Mouse (Mus musculus) gastrocnemius, postnatal 25 days (tissue): Measurements from ENCODE around the gene Opa3. TPM values are rescaled to one million over a fixed set of nuclear protein-coding genes. Genes with fewer than 3 reads are reported as not detected.
A peak's percentile ranks its signal among the peaks of the same experiment; 100 is the strongest.

Source experiments
- DNase-seq: peaks from one replicate; pipeline ENCODE4 v3.0.0; 2022
- long read RNA-seq, 2 experiments: library from polyadenylated mRNA; stranded (forward); transcript quantifications; one replicate each; pipeline ENCODE4 v2.0.0; 2021
- total RNA-seq, 2 experiments: library from RNA; stranded (reverse); gene quantifications; 1 replicate in 1 of 2; 2 replicates in 1 of 2; pipeline ENCODE4 v1.2.3; 2021

Opa3 gene
- total RNA-seq: 10 to 100 TPM; 39.4 to 41.3 TPM
- long read RNA-seq, experiment 1, transcript Opa3-201 (2 exons, 3,366 nt): major isoform, 28 of 39 reads
- long read RNA-seq, experiment 1, partial matches to known transcripts: 10 of 39 reads
- long read RNA-seq, experiment 1, other reads (novel, unspliced or antisense): 1 of 39 reads
- long read RNA-seq, experiment 2, transcript Opa3-201 (2 exons, 3,366 nt): major isoform, 56 of 65 reads
- long read RNA-seq, experiment 2, partial matches to known transcripts: 7 of 65 reads
- long read RNA-seq, experiment 2, other reads (novel, unspliced or antisense): 1 of 65 reads

DNA sequence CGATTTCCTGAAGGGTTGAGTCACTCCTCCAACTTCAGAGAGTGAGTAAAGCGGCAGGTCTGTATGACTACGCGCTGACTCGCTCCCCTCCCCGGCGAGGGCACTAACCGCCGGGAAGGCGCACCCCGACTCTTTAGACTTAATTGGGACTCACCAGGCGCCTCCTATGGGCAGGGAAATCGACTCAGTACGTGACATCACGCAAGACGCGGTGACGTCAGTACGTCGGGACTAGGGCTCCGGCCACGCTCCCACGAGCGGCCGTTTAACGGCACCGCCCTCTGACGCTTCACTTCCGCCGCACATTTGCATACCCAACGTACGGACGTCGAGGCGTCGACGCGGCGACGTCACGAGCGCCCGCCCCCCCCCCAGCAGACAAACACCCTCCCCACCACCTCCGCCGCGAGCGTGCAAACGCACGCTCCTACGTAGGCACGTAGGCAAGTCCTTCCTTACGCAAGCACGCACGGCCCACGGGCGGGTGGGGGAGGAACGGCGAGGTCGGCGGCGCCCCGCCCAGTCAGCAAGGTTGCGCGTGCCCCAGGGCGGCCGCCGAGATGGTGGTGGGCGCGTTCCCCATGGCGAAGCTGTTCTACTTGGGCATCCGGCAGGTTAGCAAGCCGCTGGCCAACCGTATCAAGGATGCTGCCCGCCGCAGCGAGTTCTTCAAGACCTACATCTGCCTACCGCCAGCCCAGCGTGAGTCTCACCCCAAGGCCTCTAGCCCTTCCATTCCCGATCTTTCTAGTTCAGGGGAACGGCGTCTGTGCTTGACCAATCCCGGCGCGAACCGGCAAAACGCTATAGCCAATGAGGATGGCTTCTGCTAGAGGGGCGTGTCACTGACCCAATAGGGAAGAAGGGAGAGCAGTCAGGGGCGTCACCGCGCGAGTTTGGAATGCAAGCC lies at the start of gene Opa3:
Gene Opa3, plus strand, starts transcription at position 452 of the 910 bp plus-strand sequence.
- peak; percentile 99 for DNase-seq

DNA sequence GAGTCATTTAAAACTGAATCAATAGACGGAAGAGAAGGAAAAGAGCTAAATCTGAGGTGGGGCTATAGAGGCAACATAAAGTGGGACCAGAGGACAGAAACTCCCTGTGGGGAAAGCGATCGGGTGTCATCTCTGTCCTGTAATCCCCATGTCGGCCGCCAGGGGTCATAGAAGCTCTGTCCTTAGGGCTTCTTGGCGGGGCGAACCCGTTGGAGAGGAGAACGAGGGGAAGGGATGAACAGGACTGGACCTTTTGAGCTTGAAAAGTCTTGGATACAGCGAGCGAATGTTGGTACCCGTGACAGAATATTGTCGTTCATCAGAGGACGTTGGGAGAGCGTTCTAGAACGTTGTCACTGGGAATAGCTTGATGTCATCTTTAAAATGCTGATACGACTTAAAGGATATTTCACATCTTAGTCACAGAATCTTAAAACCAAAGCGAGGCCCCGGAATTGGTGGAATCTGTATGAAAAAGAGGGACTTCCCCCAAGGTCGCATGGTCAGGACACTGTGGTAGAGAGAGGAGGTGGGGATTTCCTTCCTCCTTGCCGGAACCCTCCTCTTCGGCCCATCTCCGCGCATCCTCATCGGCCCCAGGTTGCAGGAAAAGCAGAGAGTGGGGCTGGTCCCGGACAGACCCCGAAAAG lies 49.6 kb upstream of the Opa3 start:
- no peak for DNase-seq

DNA sequence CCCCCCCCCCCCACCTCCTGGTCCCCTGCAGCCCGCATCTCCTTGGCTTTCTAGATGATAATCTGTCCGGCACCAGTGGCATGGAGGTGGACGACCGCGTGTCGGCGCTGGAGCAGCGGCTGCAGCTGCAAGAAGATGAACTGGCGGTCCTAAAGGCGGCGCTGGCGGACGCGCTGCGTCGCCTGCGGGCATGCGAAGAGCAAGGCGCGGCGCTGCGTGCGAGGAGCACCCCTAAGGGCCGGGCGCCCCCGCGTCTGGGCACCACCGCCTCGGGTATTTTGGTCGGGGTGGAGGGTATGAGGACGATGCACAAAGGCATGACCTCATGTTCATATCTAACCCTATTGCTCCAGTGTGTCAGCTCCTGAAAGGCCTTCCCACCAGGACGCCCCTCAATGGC lies 49.0 kb upstream of the Opa3 start:
- DNase-seq: peak; percentile 49

DNA sequence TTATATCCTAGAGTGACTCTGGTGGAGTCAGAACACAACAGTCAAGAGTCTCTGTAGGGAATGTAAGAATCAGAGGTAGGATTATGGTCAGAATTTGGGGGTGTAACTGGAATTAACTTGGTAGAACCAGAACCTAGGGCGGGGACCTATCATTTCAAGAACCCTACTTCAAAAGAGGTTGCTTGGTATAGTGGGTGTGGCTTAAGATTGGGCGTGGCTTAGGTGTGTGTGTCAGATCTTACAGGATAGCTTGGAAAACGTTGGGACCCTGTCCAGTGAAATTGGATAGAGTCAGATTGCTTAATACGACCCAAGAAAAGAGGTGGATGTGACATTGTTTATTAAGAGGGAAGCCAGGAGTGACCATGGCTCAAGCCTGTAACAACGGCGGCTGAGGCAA lies 48.2 kb upstream of the Opa3 start:
- no peak for DNase-seq

DNA sequence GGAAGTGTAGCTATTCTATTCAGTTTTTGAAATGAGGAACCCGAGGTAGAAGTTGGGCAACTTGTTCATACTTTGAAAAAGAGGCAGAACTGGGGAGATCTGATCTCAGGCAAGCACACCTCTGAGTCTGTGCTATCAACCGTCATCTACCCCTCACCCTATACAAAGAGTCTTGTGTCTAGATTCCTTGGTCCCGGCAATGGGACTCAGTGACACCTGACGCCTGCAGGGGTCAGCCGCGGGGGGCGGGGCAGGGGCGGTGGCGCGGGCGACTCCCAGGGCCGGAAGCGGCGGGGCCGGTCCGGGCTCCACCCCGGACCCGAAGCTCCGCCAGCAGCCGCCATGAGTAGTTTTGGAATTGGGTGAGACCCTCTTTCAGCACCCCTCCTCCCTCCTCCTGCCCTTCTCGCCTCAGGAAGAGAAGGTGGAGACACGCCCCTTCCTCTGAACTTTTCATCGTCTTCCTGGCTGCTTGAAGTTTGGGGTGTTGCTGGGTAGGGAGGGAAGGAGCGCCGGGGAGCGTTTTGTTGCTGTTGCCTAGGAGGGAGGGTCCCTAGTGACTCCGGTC lies 47.2 kb upstream of the Opa3 start:
- peak; percentile 42 for DNase-seq

DNA sequence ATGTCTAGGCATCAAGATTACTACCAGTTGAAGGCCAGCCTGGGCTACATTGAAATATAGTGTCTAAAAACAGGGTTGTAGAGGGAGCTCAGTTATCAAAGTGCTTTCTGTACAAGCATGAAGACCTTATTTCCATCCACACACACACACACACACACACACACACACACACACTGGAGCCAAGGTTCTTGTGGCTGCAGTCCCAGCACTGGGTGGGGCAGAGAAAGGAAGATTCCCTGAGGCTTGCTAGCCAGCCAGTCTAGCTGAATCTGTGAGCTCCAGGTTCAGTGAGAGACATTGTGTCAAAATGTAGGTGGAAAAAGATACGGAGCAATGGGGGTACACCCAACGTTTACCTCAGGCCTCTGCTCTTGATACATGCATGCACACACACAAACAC lies 43.9 kb upstream of the Opa3 start:
- DNase-seq: peak; percentile 31

DNA sequence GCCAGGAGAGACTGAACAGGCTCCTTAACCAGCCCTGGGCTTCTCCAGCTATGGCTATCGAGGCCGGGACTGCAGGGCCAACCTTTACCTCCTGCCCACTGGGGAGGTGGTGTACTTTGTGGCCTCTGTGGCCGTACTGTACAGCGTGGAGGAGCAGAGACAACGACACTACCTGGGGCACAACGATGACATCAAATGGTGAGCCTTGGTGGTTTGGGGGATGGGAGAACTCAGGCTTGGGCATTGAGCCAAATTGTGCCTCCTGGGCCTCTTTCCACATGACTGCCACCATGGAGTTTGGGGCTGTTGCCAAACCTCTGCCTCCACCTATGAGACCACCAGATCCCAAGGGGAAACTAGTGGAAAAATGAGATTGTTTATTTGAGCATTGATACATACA lies 43.4 kb upstream of the Opa3 start:
- DNase-seq: no peak

DNA sequence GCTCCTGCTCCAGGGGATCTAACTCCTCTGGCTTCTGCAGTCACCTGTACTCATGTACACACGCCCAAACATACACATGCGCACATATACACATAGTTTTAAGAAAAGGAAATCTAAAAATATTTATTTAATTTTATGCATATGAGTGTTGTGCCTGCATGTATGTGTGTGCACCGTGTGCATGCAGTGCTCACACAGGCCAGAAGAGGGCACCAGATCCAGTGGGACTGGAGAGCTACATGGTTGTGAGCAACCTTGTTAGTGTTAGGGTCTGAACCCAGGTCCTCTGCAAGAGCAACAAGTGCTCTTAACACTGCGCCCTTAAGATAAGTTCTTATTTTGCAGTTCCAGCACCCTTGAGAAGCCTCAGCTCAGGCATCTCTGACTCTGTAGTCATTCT lies 33.5 kb upstream of the Opa3 start:
- DNase-seq: no peak

DNA sequence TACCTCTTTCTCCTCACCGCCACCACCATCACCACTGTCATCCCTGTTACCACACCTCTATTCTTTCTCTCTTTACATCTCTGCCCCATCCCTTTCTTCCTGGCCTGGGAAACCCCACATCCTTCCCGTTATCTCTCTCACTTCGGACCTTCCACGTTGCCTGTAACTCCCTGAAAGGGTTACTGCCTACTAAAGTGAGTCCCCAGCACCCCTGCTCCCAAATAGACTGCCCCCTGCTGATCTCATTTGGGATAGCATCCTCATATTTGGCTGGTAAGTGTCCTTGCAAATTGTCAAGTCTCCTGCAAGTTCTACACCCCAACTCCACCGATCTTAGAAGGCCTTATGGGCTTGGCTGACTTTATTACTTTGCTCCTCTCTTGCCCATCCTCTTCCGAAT lies 31.5 kb upstream of the Opa3 start:
- no peak for DNase-seq

DNA sequence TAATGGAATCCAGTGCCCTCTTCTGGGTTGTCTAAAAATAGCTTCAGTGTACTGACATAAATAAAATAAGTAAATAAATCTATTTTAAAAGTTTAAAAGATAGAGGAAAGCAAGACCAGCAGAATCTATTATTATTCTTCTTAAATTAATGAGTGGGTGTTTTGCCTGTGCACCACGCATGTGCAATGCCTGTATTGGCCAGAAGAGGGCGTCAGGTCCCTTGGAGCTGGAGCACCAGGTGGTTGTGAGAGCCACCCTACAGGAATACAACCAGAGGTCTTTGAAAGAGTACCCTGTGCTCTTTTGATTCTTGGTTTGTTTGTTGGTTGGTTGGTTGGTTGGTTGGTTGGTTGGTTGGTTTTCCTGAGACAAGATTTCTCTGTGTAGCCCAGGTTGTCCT lies 30.1 kb upstream of the Opa3 start:
- no peak for DNase-seq

DNA sequence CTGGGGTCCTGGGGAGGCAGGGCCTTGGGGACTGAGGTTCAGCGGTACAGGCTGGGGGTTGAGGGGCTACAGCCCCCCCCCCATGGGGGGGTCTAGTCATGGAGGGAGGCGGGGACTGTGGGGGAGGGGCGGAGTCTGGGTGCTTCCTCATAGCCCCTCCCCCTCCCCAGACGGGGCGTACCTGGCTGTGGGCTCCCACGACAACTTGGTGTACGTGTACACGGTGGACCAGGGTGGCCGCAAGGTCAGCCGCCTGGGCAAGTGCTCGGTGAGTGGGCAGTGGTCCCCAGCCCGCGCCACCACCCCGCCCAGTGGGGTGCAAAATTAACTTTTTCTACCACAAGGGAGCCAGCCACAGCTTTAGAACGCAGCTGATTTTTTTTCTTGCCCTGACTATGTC lies 26.5 kb upstream of the Opa3 start:
- no peak for DNase-seq

DNA sequence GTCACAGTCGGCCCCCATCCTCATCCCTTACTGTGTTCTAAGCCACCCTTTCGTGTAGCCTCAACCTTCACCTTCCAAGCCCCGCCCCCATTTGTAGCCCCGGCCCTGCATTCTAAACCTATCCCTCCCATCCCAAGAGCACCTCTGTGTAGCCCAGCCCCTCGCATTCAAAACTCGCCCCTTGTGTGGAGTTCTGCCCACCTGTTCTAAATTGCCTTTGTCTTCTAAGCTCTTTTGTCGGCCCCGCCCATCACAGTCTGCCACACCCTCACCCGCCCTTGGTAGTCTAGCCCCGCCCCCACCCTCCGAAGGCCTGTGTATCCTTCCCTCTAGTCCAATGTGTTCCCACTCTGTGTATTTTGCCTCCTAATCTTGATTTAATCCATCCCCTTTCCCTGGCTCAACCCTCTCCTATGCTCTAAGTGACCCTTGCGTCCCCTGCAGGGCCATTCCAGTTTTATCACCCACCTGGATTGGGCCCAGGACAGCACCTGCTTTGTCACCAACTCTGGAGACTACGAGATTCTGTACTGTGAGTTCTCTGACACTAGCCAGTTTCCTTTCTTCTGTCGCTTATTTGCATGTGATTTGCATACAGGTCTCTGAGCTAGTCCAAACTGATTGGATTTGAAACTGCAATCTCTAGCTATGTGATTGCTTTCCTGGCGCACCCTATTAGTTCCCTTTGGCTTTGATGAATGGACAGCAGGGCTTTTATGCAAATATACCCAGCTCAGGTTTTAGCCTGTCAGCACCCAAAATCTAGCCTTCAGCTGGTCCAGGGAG lies 25.9 kb upstream of the Opa3 start:
- no peak for DNase-seq

DNA sequence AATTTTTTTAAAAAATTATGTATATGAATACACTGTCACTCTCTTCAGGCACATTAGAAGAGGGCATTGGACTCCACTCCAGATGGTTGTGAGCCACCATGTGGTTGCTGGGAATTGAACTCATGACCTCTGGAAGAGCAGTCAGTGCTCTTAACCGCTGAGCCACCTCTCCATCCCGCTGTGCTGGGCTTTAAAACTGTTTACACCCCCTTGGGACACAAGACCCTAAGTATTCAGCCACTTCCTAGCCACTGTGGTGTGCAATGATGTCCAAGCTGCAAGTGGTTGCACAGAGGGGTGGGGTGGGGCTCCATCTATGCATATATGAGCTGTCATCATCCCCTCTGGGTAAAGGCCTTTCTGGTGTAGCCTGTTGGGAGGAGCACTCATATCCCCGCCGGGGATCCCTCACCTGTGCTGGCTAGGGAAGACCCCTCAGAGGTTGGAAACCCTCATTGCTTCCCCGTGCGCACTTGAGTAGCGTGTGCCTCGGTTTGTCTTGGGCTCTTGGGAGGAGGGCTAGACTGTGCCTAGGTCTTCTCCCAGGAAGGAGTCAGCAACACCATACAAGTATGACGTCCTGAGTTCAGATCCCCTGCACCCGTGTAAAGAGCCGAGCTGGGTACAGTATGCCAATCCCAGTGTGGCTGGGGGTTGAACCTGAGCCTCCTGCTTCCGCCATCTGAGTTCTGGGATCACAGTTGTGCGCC lies 19.8 kb upstream of the Opa3 start:
- DNase-seq: no peak

DNA sequence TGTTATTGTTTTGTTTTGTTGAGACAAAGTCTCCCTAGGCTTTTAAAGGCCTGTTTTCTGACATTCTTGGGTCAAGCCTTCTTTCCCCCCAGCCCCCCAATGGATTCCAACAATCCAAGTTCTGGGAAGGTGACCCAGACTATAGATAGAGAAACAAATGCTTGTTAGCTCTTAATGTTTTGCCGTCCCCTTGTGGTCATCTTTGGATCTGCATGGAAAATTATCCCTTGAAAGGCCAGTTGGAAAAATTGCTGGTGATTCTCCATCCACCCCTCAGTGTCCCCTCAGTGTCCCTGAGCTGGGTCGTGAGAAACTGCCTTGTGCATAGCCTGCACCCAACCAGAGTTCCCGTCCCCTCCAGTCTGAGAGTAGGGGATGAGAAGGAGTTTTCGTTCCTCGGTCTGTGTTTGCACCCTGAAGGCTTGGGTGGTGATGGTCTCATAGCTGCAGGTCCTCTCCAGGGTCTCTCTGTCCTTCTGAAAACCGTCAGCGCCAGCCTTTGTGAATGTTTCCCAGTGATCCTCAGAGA lies 19.1 kb upstream of the Opa3 start:
- no peak for DNase-seq

DNA sequence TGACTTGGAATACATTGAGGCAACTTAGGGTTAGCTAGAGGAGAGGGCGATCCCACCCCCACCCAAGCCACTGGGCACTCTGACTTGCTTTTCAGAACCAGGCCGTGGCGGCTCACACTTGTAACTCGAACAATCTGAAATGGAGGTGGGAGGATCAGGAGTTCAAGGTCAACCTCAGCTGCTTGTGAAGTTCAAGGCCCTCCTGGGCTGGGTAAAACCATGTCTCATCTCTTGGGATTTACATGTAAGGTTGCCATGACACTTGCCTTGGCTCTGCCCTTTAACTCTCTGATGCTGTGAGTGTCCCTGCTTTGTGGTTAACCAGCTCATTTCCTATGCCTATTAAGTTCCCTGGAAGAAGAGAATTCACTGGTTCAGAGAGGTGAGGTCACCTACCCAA lies 18.6 kb upstream of the Opa3 start:
- DNase-seq: no peak

DNA sequence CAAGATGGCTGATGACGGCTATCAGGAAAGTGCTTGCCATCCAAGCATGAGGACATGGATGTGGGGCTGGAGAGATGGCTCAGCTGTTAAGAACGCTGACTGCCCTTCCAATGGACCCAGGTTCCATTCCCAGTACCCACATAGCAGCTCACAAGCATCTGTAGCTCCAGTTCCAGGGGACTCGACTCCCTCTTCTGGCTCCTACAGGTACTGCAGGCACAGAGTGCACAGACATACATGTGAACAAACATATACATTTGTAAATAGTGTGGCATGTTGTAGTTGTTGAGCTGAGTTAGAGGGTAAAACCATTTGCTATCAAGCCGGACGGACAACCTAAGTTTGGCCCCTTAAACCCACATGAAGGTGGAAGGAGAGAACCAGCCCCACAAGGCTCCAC lies 18.1 kb upstream of the Opa3 start:
- DNase-seq: no peak

DNA sequence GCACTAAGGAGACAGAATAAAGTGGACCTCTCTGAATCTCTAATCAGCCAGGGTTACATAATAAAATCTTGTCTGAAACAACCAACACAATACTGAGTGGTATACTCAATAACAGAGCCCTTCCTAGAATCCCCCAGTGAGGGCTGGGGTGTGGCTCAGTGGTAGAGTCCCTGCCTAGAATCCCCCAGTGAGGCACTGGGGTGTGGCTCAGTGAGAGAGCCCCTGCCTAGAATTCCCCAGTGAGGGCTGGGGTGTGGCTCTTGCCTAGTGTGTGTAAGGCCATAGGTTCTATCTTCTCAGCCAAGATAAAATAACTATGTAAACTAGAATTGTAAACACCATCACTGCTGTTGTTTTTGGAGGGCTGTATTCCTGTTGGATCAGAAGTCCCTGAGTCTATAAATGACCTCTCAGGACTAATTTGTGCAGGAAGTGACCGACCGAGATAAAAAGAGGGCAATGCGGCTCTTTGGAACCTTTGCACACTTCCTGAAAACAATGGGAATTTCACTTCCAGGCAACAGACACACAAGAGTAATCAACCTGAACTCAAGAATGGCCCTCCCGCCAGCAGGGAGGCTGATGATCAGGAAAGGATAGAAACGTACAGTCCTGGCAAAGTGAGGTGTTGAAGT lies 17.0 kb upstream of the Opa3 start:
- DNase-seq: no peak

DNA sequence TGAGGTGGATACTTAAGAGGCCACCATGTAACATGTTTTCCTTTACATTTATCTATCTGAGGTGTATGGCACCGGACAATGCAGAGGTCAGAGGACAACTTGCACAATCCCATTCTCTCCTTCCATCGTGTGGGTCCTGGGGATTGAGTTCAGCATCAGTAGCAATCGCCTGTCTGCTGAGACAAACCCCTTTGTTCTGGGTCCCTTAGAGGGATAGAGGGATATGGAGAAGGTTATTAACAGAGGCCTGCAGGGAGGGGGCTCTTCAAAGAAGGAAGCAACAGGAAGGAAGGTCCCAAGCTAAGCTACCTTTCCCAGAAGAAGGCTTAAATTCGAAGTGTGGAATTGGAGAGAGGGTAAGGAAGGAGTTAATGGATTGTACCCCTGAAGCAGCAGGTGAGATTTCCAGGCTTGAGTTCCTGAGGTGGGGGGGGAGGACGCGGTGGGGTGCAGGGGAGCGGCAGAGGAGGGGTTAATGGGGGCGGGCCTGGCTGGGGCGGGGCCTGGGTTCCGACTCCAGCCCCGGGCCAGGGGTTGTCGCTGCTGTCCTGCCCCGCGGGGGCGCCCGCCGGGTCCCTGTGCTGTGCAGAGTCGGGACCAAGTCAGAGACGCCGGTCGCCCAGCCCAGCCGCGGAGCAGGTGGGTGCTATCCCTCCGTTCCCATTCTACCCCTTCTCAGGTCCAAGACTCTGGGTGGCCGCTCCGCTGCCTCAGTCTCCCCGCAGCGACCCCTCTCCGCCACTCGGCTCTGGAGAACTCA lies 16.0 kb upstream of the Opa3 start, which contains the start of gene Gpr4:
Gene Gpr4, plus strand, starts transcription at position 543 of the 760 bp plus-strand sequence.
- peak; percentile 44 for DNase-seq

DNA sequence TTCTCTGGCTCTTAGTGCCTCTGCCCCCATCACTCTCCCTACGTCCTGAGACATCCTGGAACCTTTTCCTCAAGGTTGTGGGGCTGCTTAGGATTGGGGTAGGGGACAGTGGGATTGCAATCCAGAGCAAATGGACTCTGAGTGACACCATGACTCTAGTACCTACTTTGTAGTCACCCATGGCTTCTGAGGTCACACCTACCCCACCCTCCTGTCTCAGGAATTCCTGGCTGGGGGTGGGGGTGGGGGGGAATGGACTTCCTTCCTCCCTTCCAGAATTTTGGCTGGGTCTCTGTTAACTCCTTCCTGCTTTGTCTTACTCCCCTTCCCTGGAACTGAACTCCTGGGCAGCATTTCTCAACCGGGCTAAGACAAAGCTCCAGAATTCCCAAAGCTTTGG lies 14.7 kb upstream of the Opa3 start:
- no peak for DNase-seq

DNA sequence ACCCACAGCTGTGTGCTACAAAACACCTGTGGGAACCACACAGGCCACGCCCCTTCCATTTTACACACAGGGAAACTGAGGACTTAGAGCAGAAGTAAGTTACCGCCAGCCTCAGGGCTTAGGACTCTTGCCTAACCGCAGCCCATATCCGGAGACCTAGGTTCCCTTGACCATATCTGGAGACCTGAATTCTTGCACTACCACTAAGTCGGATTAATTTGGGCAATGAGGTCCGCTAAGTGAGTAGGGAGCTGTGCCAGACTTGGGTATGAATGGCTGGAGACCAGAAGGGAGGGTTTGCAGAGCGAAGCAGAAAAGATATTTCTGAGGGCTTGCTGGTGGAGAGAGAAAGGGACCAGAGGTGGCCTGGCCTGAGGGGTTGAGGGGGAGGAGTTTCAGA lies 13.8 kb upstream of the Opa3 start:
- DNase-seq: no peak
